Mouse (Mus musculus): ENCODE data around the gene Poln.

- TF ChIP-seq CTCF (IDR thresholded peaks at IDR 0.05; ENCODE audit: low read depth, low read length): no peak
- TF ChIP-seq POLR2A (IDR thresholded peaks at IDR 0.05; ENCODE audit: borderline replicate concordance, low read depth, low read length): no peak
Measured at GRCm38 (mm10) chr5:34186391-34186790, 17.1 kb upstream of the Poln start.

Measured in bone marrow macrophage, adult 2 months (primary cell).